Mouse (Mus musculus): ENCODE data around the gene Galp.

DNA sequence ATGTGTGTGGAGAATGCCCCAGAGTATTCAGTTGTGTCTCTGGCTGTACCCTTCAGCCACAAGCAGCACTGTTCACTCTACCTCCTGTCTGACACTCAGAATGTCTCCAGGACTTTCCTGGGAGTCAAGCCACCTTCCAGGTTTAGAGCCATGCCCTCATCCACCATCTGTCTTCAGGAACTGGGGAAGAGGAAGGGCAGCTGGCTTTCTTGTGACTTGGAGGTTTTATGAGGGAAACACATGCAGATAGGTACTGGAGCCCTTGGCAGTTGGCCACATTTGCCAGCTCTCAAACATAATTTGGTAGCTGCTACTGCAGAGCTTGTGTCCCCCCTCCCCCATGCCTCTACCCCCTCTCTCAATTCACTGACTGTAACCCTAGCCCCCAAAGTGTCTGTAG, 17.9 kb upstream of the Galp start:
- TF ChIP-seq CTCF (IDR thresholded peaks at IDR 0.05; ENCODE audit: borderline replicate concordance, insufficient read depth, low read length) (no peak), POLR2A (IDR thresholded peaks at IDR 0.05; ENCODE audit: low read depth, low read length) (no peak)
